Mouse (Mus musculus): ENCODE measurements around the gene Trip10. TPM values are rescaled to one million over a fixed set of nuclear protein-coding genes. Genes with fewer than 3 reads are reported as not detected.

Trip10 gene
- 1 to 10 TPM; 5.8 to 5.9 TPM for total RNA-seq (2023)

GRCm38 (mm10) chr17:57249186-57250181 is at the start of gene Trip10:
Gene Trip10, plus strand, starts transcription at chr17:57249455.

DNA sequence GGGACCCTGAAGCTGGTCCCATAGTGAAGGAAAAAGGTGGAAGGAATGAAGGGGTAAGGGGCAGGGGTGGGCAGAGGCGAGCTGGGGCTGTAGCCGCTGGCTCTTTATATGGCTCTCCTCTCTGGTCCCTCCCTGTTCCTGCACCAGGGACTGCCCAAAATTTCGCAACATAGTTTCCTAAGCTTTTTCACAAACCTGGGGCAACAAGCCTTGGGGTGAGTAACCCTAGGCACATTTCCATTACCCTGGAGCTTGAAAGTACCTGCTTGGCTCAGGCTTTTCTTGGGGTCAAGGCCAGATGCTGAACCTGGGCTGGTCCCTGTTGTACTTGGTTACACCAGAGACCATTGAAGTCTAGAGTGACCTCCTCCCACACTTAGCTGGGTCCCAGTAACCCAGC is 21.2 kb upstream of the Trip10 start, which contains the start of gene C3:
TSS of gene C3 (minus strand) at position 123 of the 400 bp plus-strand sequence.

DNA sequence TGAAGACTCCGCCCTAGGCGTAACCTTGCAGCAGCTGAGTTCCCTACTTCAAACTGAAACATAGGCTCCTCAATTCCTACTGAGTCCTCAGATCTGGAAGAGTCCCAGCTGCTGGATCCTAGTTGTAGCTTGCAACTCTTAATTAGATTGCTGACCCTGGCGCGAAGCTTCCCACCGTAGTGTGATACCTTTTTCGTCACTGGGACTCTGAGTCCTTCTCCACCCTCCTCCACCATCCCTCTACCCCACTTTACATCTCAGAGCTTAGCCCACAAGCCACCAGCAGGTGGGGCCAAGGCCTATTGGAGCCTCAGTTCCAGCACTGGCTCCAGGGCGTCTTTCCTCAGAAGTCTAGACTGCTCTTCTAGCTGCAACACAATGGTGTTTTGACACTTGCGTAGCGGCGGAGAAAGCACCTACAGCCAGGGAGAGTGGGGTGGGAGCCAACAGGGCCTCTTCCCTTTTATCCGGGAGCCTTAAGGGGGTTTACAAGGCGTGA is 1.0 kb upstream of the Trip10 start, which contains the start of gene Gpr108:
TSS of gene Gpr108 (minus strand) at position 246 of the 499 bp plus-strand sequence.

GRCm38 (mm10) chr17:57278943-57279590 is 29.8 kb downstream of the Trip10 start, which contains the start of gene Vav1:
Gene Vav1, plus strand, starts transcription at chr17:57279100.

Other genes with a start within 250 kb of the Trip10 start
- 1 to 10 TPM; 2.4 to 2.7 TPM for gene Pspn, start 249.4 kb upstream of the Trip10 start, total RNA-seq (2023)
- 10 to 100 TPM; 51.1 to 57.4 TPM for gene Gtf2f1, start 238.2 kb upstream of the Trip10 start, total RNA-seq (2023)
- not detected for gene Gm17949, start 238.0 kb upstream of the Trip10 start, total RNA-seq (2023)
- gene Khsrp, start 217.9 kb upstream of the Trip10 start, total RNA-seq (2023), result 100 to 1,000 TPM; 134 to 144 TPM
- not detected for gene Slc25a41, start 207.8 kb upstream of the Trip10 start, total RNA-seq (2023)
- gene Crb3, start 190.3 kb upstream of the Trip10 start, total RNA-seq (2023), result 1 to 10 TPM in 1 of 2 experiments, under 1 TPM in 1; 0.99 to 1.6 TPM
- gene Slc25a23, start 189.6 kb upstream of the Trip10 start, total RNA-seq (2023), result 10 to 100 TPM; 27.8 to 38.7 TPM
- 100 to 1,000 TPM; 182 to 245 TPM for gene Dennd1c, start 170.9 kb upstream of the Trip10 start, total RNA-seq (2023)
- 1 to 10 TPM; 1.4 to 1.5 TPM for gene Tubb4a, start 161.7 kb upstream of the Trip10 start, total RNA-seq (2023)
- 1 to 10 TPM; 2.0 to 3.2 TPM for gene Tnfsf9, start 144.1 kb upstream of the Trip10 start, total RNA-seq (2023)
- gene Cd70, start 99.7 kb upstream of the Trip10 start, total RNA-seq (2023), result not detected
- gene Tnfsf14, start 55.3 kb upstream of the Trip10 start, total RNA-seq (2023), result 10 to 100 TPM in 1 of 2 experiments, 1 to 10 TPM in 1; 7.2 to 13.8 TPM
- 1 to 10 TPM in 1 of 2 experiments, under 1 TPM in 1; 0.71 to 3.3 TPM for gene C3, start 21.3 kb upstream of the Trip10 start, total RNA-seq (2023)
- gene Gpr108, start 1.0 kb upstream of the Trip10 start, total RNA-seq (2023), result 10 to 100 TPM; 40.9 to 47.9 TPM
- gene Vav1, start 29.6 kb downstream of the Trip10 start, total RNA-seq (2023), result 100 to 1,000 TPM; 169 to 171 TPM
- 1 to 10 TPM in 1 of 2 experiments, under 1 TPM in 1; 0.98 to 6.7 TPM for gene Adgre1, start 109.2 kb downstream of the Trip10 start, total RNA-seq (2023)

All from T-cell, adult 66 days (primary cell).